Mouse (Mus musculus) frontal cortex, adult 2 months (tissue): Measurements from ENCODE around the gene Sh3rf3. TPM values are rescaled to one million over a fixed set of nuclear protein-coding genes. Genes with fewer than 3 reads are reported as not detected.

ENCODE experiments used
- DNase-seq, 2 experiments: peaks; one replicate each; pipeline ENCODE4 v3.0.0; 2022; ENCODE audit warnings: low spot score in 1 of 2; ENCODE audit errors: extremely low spot score in 1 of 2
- polyA plus RNA-seq: library from polyadenylated mRNA; depleted of rRNA; stranded (reverse); fragments of >200 nt; gene quantifications from 2 replicates; pipeline ENCODE4 v1.2.3, GENCODE M21; 2012; rRNA removed

Sh3rf3 gene
- polyA plus RNA-seq, 1 experiment, result 17.7 TPM

- no peak for DNase-seq
Observed at GRCm38 (mm10) chr10:59150938-59151657, 337.9 kb downstream of the Sh3rf3 start.

GRCm38 (mm10) chr10:59152544-59153081 is 339.5 kb downstream of the Sh3rf3 start:
- DNase-seq, result no peak

- no peak for DNase-seq
Observed at GRCm38 (mm10) chr10:59158627-59159026, 345.5 kb downstream of the Sh3rf3 start.

GRCm38 (mm10) chr10:59162185-59162897 is 349.2 kb downstream of the Sh3rf3 start:
- DNase-seq, result no peak

GRCm38 (mm10) chr10:59166104-59166944 is 353.2 kb downstream of the Sh3rf3 start:
- DNase-seq, result peak; percentile 28 to 78

- DNase-seq, result no peak
Observed at GRCm38 (mm10) chr10:59171042-59171441, 357.9 kb downstream of the Sh3rf3 start.

- no peak for DNase-seq
Observed at GRCm38 (mm10) chr10:59172539-59172938, 359.4 kb downstream of the Sh3rf3 start.

- no peak for DNase-seq
Observed at GRCm38 (mm10) chr10:59179620-59180019, 366.5 kb downstream of the Sh3rf3 start.

- DNase-seq, result no peak
Observed at GRCm38 (mm10) chr10:59182306-59182705, 369.1 kb downstream of the Sh3rf3 start.

Other genes starting within 250 kb of the Sh3rf3 start
- gene Edar, start 137.7 kb upstream of the Sh3rf3 start, polyA plus RNA-seq, result 0.66 and 0.84 TPM in 2 replicates
- not detected in 2 replicates for gene Gm17542, start 95.1 kb upstream of the Sh3rf3 start, polyA plus RNA-seq